Mouse (Mus musculus) liver, embryonic 14.5 days (tissue): ENCODE measurements around the gene Mapk8ip1.

Source experiments
- CTCF ChIP-seq: IDR thresholded peaks from 2 replicates; pipeline ENCODE4 v1.5.1; 2016; ENCODE audit warnings: antibody characterized with exemption, low read depth, control low read depth
- EP300 ChIP-seq: IDR thresholded peaks from 2 replicates; pipeline ENCODE4 v1.6.1; 2016; ENCODE audit warnings: antibody characterized with exemption, low read depth

- no peak for TF ChIP-seq CTCF
- TF ChIP-seq EP300 = no peak
Measured at GRCm38 (mm10) chr2:92353402-92353801, 47.7 kb downstream of the Mapk8ip1 start.
